Mouse (Mus musculus) thymus, adult 2 months (tissue): ENCODE measurements around the gene Bcam.

Source experiments
- CTCF ChIP-seq: fragments of 200-500 bp; IDR thresholded peaks from 2 replicates; pipeline ENCODE4 v1.5.1; 2012; ENCODE audit warnings: mild to moderate bottlenecking, control low read depth, low read length, moderate library complexity, borderline replicate concordance; ENCODE audit not compliant: control insufficient read depth, poor library complexity, insufficient read depth; ENCODE audit errors: extremely low read depth
- POLR2A ChIP-seq: fragments of 200-500 bp; IDR thresholded peaks from 2 replicates; pipeline ENCODE4 v1.6.1; 2012; ENCODE audit warnings: mild to moderate bottlenecking, low read length, control low read depth, moderate library complexity; ENCODE audit not compliant: control insufficient read depth, poor library complexity, insufficient read depth; ENCODE audit errors: extremely low read depth

DNA sequence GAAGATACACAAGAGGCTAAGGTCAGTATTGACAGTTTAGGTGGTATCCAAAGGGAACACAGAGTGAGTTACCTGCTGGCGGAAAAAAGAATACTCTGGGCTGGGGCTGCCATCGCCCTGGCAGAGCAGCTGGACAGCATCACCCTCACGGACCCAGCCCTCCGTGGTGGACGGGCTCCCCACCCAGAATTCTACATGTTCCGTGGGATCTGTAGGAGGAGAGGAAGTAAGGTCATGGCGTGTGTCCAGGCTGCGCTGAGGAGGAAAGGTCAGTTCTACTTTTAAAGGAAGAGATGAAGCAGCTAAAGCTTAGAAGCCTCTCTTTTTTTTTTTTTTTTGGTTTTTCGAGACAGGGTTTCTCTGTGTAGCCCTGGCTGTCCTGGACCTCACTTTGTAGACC lies 6.2 kb downstream of the Bcam start:
- TF ChIP-seq CTCF: no peak
- no peak for TF ChIP-seq POLR2A
